Mouse (Mus musculus) adrenal gland, postnatal 14 days (tissue): Measurements from ENCODE around the gene Tmem39a. TPM values are rescaled to one million over a fixed set of nuclear protein-coding genes. Genes with fewer than 3 reads are reported as not detected.

Source experiments
- DNase-seq: peaks from one replicate; pipeline ENCODE4 v3.0.0; 2021; ENCODE audit warnings: mixed read lengths
- total RNA-seq: library from RNA; stranded (reverse); gene quantifications from 2 replicates; pipeline ENCODE4 v1.2.3, GENCODE M21; 2021

Tmem39a gene
- total RNA-seq, 1 experiment from 2014 or later = 55.7 TPM

DNA sequence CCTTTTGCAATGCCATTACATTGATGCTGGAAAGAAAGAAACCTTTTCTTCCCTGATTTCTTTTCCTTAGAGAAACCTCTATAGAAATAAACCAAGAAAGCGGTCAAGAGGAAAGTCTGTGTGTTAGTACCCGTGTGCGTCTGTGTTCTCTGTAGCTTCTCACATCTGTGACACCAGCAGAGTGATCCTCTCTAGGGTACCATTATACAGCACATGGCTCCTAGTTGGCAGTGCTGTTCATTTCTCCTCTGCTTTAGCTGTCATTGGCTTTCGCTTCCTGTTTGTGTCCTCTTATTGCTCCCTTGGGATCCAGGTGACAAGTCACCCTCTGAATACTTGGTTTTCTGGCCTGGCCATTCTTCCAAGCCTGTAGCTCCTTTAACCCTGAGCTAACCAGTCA lies 29.1 kb downstream of the Tmem39a start:
- no peak for DNase-seq

DNA sequence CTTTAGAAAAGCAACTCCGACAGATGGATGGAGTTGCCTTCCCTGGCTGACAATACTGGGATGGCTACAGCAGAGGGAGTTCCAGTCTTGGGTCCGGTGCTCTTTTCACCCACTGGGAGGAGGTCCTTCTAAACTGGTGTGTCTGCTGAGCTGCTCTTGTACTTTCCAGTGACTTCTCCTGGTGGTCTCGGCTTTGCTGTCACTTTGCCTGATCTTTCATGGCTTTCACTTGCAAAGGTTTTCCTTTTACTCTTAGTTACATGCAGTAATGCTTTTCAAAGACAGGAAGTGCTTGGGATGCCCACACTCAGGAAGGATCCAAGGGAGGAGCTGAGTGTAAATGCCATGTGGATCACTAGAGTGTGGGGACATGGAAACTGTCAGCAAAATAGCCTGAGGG lies 33.0 kb downstream of the Tmem39a start:
- no peak for DNase-seq

DNA sequence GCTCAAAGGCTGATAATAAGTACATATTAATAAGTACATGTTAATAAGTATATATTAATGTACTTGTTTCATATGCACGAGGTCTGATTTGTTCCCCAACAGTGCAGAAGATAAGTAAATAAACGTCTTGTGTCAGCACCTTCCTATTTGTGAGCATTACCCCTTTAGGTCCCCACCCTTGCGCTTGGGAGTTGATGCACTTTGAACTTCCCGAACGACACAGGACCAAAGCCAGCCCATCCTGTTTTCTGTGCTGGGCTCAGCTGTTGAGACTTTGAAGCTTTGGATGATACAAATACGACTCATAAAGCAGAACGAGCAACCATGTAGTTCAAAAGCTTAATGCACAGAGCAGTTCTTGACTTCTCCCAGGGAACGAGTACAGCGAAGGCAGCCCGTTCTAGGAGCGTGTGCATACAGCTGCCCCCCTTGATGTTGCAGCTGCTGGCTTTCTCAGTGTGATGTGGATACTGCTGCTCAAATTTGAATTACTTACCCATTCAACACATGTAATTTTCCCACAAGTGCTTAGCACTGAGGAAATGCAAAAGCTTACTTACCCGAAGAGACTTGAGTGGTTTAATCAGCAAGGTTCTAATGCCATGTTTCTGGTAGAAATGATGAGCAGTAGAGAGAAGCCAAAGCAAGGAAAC lies 33.7 kb downstream of the Tmem39a start:
- DNase-seq = no peak

DNA sequence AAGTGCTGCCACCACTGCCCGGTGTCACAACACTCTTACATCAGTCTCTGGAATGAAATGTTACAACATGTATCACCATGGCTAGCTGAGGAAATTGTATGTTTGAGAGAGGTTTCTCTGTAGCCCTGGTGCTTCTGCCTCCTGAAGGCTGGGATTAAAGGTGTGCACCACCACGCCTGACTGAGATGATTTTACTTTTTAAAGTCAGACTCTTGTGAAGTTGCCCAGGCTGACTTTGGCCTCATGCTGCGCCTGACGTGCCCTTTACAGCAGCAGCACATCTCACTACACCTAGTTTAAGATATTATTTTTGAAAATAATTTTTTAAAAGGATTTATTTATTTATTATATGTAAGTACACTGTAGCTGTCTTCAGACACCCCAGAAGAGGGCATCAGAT lies 34.4 kb downstream of the Tmem39a start:
- DNase-seq = no peak

DNA sequence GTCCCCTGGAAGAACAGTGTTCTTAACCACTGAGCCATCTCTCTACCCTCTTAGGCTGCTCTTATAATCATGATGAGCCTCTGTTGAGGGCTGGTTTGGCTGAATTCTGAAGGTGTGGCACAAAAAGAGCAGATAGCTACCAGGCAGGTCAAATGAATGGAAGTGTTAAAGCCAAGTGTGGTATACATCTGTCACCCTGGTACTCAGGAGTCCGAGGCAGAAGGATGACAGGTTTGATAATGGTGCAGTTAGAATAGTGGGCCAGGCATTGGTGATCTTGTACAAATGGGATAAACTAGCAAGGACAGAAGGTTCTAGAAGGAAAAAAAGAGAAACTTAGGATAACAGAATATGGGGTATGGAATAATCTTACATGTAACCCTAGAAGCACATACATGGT lies 35.9 kb downstream of the Tmem39a start:
- no peak for DNase-seq

GRCm38 (mm10) chr16:38596099-38596498 lies 37.6 kb downstream of the Tmem39a start:
- no peak for DNase-seq

DNA sequence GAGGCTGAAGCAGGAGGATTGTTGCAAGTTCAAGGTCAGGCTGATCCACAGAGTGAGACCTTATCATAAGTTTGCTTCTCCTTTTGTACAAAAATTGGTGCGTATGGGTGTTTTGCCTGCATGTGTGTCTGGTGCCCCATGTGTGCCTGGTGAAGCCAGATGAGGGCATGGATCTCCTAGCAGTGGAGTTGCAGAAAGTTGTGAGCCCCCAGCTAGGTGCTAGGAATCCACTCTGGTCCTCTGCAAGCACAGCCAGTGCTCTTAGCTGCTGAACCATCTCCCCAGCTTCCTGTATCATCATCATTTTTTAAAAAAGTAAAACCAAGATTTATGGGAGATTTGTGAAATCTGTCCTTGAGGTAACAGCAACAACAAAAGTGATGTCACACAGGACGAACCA lies 38.2 kb downstream of the Tmem39a start:
- DNase-seq = no peak

DNA sequence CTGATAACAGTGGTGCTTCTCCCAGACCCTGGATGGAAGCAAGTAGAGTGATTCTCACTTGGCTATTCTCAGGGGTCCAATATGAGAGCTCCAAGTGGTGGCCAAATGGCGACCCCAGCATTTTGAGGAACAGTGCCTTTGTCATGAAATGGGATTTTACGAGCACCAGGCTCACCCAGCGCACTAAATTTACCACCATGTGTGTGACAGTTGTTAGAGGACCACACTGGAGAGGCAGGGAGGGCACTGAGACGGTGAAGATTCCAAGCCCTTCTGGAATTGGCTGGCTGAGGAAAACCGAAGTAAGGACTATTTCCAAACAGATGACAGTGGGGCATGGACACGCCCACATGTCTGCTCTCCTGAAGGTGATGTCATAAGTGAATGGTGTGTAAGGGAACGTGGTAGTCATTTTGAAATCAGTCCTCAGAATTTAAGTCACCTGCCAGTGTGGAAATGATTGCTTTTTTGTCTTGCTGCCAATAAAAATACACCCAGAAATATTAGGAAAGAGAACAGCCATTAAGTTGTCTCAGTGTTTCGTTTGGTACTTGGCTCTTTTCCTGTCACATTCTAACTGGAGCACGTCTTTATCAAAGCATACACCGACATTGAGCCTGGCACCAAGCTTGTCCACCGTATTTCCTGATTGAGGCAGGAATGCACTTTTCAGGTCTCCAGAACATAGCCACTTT lies 40.6 kb downstream of the Tmem39a start:
- DNase-seq = peak; percentile 34

- peak; percentile 25 for DNase-seq
Observed at GRCm38 (mm10) chr16:38602989-38603804, 44.7 kb downstream of the Tmem39a start.

DNA sequence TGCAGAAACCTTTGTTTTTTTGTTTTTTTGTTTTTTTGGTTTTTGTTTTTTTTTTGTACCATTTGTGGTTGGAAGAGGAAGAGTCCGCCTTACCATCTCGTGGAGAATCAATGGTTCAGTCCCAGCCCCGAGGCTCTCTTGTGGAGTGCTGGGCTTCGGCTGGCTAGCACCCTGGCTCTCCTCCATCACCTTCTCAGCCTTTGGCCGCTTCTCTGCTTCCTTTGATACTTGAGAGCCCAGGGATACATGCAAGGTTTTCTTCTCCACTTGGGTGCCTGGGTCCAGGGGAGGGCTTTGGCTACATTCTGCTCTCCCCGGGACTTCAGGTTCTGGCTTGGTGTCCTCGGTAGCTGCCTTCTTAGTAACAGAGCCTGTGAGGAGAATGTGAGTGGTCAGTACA lies 48.0 kb downstream of the Tmem39a start:
- no peak for DNase-seq

GRCm38 (mm10) chr16:38608687-38609086 lies 50.2 kb downstream of the Tmem39a start:
- DNase-seq = no peak

DNA sequence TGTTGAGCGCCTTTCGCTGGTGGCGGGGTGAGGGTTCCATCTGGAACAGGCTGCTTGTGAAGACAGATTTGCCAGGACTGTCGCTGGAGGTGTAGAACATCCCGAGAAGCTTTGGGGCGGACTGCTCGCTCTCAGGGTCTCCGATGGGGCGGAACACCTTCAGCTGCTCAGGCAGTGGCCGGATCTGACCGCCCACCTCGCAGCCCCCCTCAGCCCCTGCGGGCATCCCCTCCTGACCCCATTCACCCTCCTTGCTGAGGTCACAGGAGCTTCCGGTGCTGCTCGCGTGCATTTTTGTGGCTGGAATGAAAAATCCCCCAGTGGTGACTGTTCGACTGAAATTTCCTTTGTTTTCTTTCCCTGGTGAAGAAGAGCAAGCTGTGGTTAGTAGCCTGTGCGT lies 50.6 kb downstream of the Tmem39a start:
- no peak for DNase-seq

DNA sequence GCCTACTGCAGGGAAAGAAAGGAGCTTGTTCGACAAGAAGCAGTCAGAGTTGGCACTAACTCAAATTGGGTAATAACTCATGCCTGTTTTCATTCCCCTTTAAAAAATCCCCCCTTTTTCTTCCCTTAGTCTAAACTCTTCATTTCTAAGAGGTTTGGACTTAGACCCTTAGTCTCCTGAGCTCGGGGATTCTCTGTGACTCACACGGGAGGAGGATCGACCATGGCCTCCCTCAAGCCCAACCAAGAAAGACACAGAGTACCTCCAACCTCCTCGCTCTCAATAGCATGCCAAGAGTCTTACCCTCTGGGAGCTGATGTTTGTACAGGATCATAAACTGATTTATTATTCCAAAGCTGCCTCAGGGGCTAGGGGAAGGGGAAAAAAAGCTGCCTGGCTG lies 54.1 kb downstream of the Tmem39a start:
- DNase-seq = peak; percentile 26

- no peak for DNase-seq
Observed at GRCm38 (mm10) chr16:38613646-38614045, 55.1 kb downstream of the Tmem39a start.

DNA sequence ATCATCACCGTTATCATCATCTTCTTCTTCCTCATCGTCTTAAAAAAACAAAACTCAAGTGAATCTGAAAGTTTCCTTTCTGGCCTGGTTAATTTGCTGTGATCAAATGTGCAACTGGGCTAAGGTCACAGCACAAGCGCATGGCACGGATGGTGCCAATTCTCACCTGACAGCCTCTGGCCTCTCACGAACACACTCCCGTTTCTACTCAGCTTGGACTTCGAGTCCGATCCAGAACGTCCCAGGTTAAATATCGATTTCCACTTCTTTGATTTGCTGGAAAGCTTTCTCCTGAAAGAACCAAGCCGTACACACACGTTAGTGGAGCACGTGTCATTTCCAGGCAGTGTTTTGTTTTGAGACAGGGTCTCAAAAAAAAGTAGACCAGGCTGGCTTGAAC lies 59.5 kb downstream of the Tmem39a start:
- DNase-seq = no peak

DNA sequence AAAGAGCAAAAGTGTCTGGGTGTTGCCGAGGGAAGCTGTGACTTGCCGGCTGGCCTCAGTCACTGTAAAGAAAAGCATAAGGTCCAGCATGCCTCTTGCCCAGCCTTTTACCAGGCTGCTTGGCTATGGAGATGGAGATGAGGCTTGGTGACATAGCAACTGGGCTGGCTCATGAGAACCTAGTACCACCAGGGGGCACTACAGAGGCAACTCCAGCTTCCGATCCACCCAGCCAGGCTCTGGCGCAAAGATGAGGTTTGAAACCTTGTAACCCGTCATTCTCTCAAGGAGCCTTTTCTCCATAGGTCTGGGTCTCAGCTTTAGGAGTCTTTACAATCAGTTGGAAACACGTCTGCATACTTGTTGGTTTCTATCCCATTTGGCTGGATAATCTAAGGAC lies 60.6 kb downstream of the Tmem39a start:
- DNase-seq = peak; percentile 89

GRCm38 (mm10) chr16:38620696-38621450 lies 62.4 kb downstream of the Tmem39a start:
- peak; percentile 70 for DNase-seq

GRCm38 (mm10) chr16:38622283-38622682 lies 63.8 kb downstream of the Tmem39a start:
- DNase-seq = no peak

DNA sequence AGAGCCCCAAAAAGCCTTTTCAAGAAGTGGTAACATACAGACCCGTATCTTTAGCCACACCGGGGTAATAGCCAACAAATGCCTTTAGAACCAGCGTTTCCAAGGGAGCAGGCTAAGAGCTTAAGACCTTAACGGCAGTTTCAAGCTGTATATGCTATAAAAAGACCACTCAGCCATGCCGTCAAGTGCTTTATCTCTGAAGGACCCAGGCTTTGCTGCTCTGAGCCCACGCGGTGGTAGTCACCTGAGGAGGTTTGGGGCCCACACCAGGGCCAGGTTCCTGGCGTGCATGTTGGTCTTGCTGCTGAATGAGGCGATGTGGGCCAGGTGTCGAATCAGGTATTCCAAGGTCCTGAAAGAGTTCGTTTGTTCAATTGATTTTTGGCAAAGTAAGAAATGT lies 65.8 kb downstream of the Tmem39a start:
- DNase-seq = no peak

- peak; percentile 22 for DNase-seq
Observed at GRCm38 (mm10) chr16:38625411-38625810, 66.9 kb downstream of the Tmem39a start.

DNA sequence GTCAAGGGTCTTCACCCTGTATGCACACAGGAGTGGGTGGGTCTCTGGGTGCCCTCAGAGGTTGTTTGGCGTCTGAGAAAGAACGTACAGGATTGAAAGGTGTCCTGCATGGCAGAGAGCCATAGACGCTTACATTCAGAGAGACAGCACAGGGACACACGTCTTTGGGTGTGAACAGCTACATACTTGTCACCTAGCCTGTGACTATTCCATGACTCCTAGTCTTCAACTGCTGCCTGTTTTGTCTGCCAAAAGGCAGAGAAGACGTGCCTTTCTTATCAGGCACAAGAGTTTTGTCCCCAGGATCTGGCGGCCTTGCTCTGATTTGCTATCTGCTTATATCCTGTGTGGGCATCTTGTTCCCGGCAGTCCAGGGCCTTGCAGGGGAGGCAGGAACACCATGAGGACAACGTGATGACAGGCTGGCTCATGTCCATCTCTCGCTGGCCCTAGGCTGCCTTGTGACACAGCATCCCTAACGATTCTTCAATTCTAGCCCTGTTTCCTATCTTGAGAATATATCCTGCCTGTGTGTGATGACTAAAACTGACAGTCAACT lies 67.4 kb downstream of the Tmem39a start:
- DNase-seq = peak; percentile 63

GRCm38 (mm10) chr16:38632147-38632546 lies 73.6 kb downstream of the Tmem39a start:
- DNase-seq = peak; percentile 84
